Comparison of ENCODE assay signal across 9 mouse cellular contexts in genomic region chr13:113378980-113379410, GRCm38 (mm10).
DNase-seq lines count a peak whose midpoint lies in the region; ATAC-seq and TF ChIP-seq lines count a peak whose summit lies in the region.
"Had no signal": no experiment of that assay in that cellular context is flagged by ENCODE, and none has a peak within 500 bp of the region (broad histone marks: within the 10 kb centered on the region; RNA-seq: fewer than 3 reads in every experiment).

No protein-coding gene starts in this region.

- no peak for TF ChIP-seq EP300 in liver, postnatal 0 days (IDR thresholded peaks at IDR 0.05; ENCODE audit: low read depth)

- TF ChIP-seq POLR2A in thymus, adult 2 months (IDR thresholded peaks at IDR 0.05; ENCODE audit: control insufficient read depth, extremely low read depth, insufficient read depth, low read length, poor library complexity), result no peak

- no peak for TF ChIP-seq CTCF in liver, postnatal 0 days (IDR thresholded peaks at IDR 0.05; ENCODE audit: low read depth)
- no peak for TF ChIP-seq CTCF in thymus, adult 2 months (IDR thresholded peaks at IDR 0.05; ENCODE audit: borderline replicate concordance, control insufficient read depth, extremely low read depth, insufficient read depth, low read length, poor library complexity)

- WGBS in liver, postnatal 0 days (ENCODE audit: insufficient replicate concordance), result 59% methylated on average over 8 of the region's 8 CpGs
- WGBS in liver, embryonic 12.5 days (ENCODE audit: insufficient replicate concordance), result 71% methylated on average over 8 of the region's 8 CpGs
- WGBS in thymus, adult 2 months, result 50% methylated on average over 8 of the region's 8 CpGs

- no peak overlapping the region for H3K9ac ChIP-seq in liver, postnatal 0 days (replicated peaks)
- H3K9ac ChIP-seq in liver, embryonic 12.5 days, result no peak overlapping the region

- H3K4me3 ChIP-seq in liver, postnatal 0 days (ENCODE audit: low read depth, low read length), result no peak overlapping the region
- no peak overlapping the region for H3K4me3 ChIP-seq in liver, embryonic 12.5 days
- H3K4me3 ChIP-seq in thymus, adult 2 months (ENCODE audit: control insufficient read depth, insufficient read depth, low read length), result no peak overlapping the region

- H3K27me3 ChIP-seq in liver, postnatal 0 days (ENCODE audit: insufficient read depth, low read length), result no peaks in the 10 kb centered on the region
- H3K27me3 ChIP-seq in liver, embryonic 12.5 days (replicated peaks), result no peaks in the 10 kb centered on the region
- H3K27me3 ChIP-seq in thymus, adult 2 months (ENCODE audit: control insufficient read depth, insufficient read depth, low read length), result no peaks in the 10 kb centered on the region

- no peak overlapping the region for H3K27ac ChIP-seq in liver, postnatal 0 days (ENCODE audit: low read depth)
- no peak overlapping the region for H3K27ac ChIP-seq in liver, embryonic 12.5 days
- no peak overlapping the region for H3K27ac ChIP-seq in thymus, adult 2 months (ENCODE audit: control insufficient read depth, insufficient read depth, low read length)

- H3K36me3 ChIP-seq in liver, postnatal 0 days (replicated peaks; ENCODE audit: insufficient read depth, low read length), result no peaks in the 10 kb centered on the region
- no peaks in the 10 kb centered on the region for H3K36me3 ChIP-seq in liver, embryonic 12.5 days
- H3K36me3 ChIP-seq in thymus, adult 2 months (ENCODE audit: control insufficient read depth, insufficient read depth, low read length), result no peaks in the 10 kb centered on the region

- no peak overlapping the region for H3K4me2 ChIP-seq in liver, postnatal 0 days (ENCODE audit: low read depth, low read length)
- no peak overlapping the region for H3K4me2 ChIP-seq in liver, embryonic 12.5 days

- H3K9me3 ChIP-seq in liver, postnatal 0 days (ENCODE audit: low read length), result no peaks in the 10 kb centered on the region
- H3K9me3 ChIP-seq in liver, embryonic 12.5 days (replicated peaks), result no peaks in the 10 kb centered on the region

- ATAC-seq in liver, postnatal 0 days, result peak; percentile 51
- ATAC-seq in liver, embryonic 12.5 days, result no peak

- DNase-seq in liver, postnatal 0 days, result peak; percentile 20
- DNase-seq in cerebellum, adult 11 months, result peak; percentile 5
- peak; percentile 16 to 62 for DNase-seq in frontal cortex, adult 2 months (ENCODE audit: extremely low spot score in 1 of 2, low spot score in 1 of 2)
- peak; percentile 22 to 34 for DNase-seq in right cerebral cortex, postnatal 36 days (ENCODE audit: low spot score in 2 of 2)
- no peak for DNase-seq in thymus, postnatal 14 days
- DNase-seq in thymus, adult 2 months, result no peak
- DNase-seq in thymus, postnatal 36 days, result no peak
- DNase-seq: lung, postnatal 10 days had no signal

- no peaks in the 10 kb centered on the region for H3K4me1 ChIP-seq in liver, postnatal 0 days (ENCODE audit: insufficient read depth)
- no peaks in the 10 kb centered on the region for H3K4me1 ChIP-seq in liver, embryonic 12.5 days
- H3K4me1 ChIP-seq in thymus, adult 2 months (replicated peaks; ENCODE audit: control insufficient read depth, insufficient read depth, low read length), result no peaks in the 10 kb centered on the region

Comparison
In these comparisons a context has a peak if more than half of its experiments do, and no peak if none do; other contexts are left out.
1. DNase-seq: peak in liver, postnatal 0 days (single experiment), cerebellum, adult 11 months (single experiment), frontal cortex, adult 2 months (2 of 2) and right cerebral cortex, postnatal 36 days (2 of 2); none in thymus, postnatal 14 days (single experiment), thymus, adult 2 months (single experiment) and thymus, postnatal 36 days (0 of 2).